Mouse (Mus musculus) ZHBTc4 (cell line): ENCODE results near the gene Mef2c.

ENCODE experiments used
- DNase-seq: peaks from one replicate; pipeline ENCODE4 v3.0.0-alpha.2; 2011; ENCODE audit warnings: low read depth, low spot score

The Mef2c gene

GRCm38 (mm10) chr13:83503919-83504318, at the start of gene Mef2c:
TSS of gene Mef2c (plus strand) at chr13:83504034.
- DNase-seq, result no peak

GRCm38 (mm10) chr13:83458729-83459128, 45.1 kb upstream of the Mef2c start:
- DNase-seq, result no peak

GRCm38 (mm10) chr13:83459600-83459999, 44.2 kb upstream of the Mef2c start:
- DNase-seq, result no peak

- no peak for DNase-seq
Observed at GRCm38 (mm10) chr13:83460620-83461019, 43.2 kb upstream of the Mef2c start.

- no peak for DNase-seq
Observed at GRCm38 (mm10) chr13:83461556-83461955, 42.3 kb upstream of the Mef2c start.

- no peak for DNase-seq
Observed at GRCm38 (mm10) chr13:83466756-83467155, 37.1 kb upstream of the Mef2c start.

- DNase-seq, result no peak
Observed at GRCm38 (mm10) chr13:83468794-83469193, 35.0 kb upstream of the Mef2c start.

GRCm38 (mm10) chr13:83473755-83474154, 30.1 kb upstream of the Mef2c start:
- no peak for DNase-seq

GRCm38 (mm10) chr13:83480388-83480787, 23.4 kb upstream of the Mef2c start:
- no peak for DNase-seq

GRCm38 (mm10) chr13:83481310-83481709, 22.5 kb upstream of the Mef2c start:
- DNase-seq, result no peak

- DNase-seq, result no peak
Observed at GRCm38 (mm10) chr13:83482087-83482486, 21.7 kb upstream of the Mef2c start.

GRCm38 (mm10) chr13:83484215-83484614, 19.6 kb upstream of the Mef2c start:
- DNase-seq, result no peak

GRCm38 (mm10) chr13:83484721-83485369, 19.0 kb upstream of the Mef2c start:
- DNase-seq, result no peak

- DNase-seq, result no peak
Observed at GRCm38 (mm10) chr13:83492051-83492450, 11.8 kb upstream of the Mef2c start.

- no peak for DNase-seq
Observed at GRCm38 (mm10) chr13:83497708-83498107, 6.1 kb upstream of the Mef2c start.

GRCm38 (mm10) chr13:83499526-83499925, 4.3 kb upstream of the Mef2c start:
- DNase-seq, result no peak

GRCm38 (mm10) chr13:83507687-83508086, 3.9 kb downstream of the Mef2c start:
- no peak for DNase-seq

- DNase-seq, result no peak
Observed at GRCm38 (mm10) chr13:83515013-83515547, 11.2 kb downstream of the Mef2c start.

- peak; percentile 43 for DNase-seq
Observed at GRCm38 (mm10) chr13:83517660-83518609, 14.1 kb downstream of the Mef2c start.

GRCm38 (mm10) chr13:83520807-83521206, 17.0 kb downstream of the Mef2c start:
- DNase-seq, result no peak

- DNase-seq, result peak; percentile 55
Observed at GRCm38 (mm10) chr13:83523232-83523969, 19.6 kb downstream of the Mef2c start.
